Mouse (Mus musculus) heart, embryonic 10.5 days (tissue): ENCODE measurements at regions not wholly inside any gene's neighbourhood (a gene's known extent, or its start where the extent isn't known, plus 50 kb on each side); places are given as distances from the start of the nearest gene placed in this dataset.
"Not testable (repeated sequence)": the region's sequence is repeated elsewhere in the genome, so short reads cannot be mapped to it uniquely, and the experiment has no call there.

ENCODE experiments used
- DNase-seq: peaks from one replicate; pipeline ENCODE4 v3.0.0-alpha.2; 2017; ENCODE audit warnings: low spot score
- H3K27ac ChIP-seq: fragments of 300-500 bp; sonication (generic); 2 replicates; pipeline ENCODE4 v1.5.1; 2016; ENCODE audit warnings: mild to moderate bottlenecking
- H3K27me3 ChIP-seq: fragments of 300-500 bp; sonication (generic); 2 replicates; pipeline ENCODE4 v1.6.1; 2016; ENCODE audit warnings: mild to moderate bottlenecking; ENCODE audit not compliant: poor library complexity, insufficient read depth, severe bottlenecking
- H3K36me3 ChIP-seq: fragments of 300-500 bp; sonication (generic); 2 replicates; pipeline ENCODE4 v1.6.1; 2016; ENCODE audit warnings: mild to moderate bottlenecking, moderate library complexity
- H3K4me1 ChIP-seq: fragments of 300-500 bp; sonication (generic); 2 replicates; pipeline ENCODE4 v1.6.1; 2016; ENCODE audit warnings: mild to moderate bottlenecking
- H3K4me3 ChIP-seq: fragments of 300-500 bp; sonication (generic); 2 replicates; pipeline ENCODE4 v1.5.1; 2016; ENCODE audit warnings: mild to moderate bottlenecking, moderate library complexity
- H3K9me3 ChIP-seq: fragments of 300-500 bp; sonication (generic); 2 replicates; pipeline ENCODE4 v1.6.1; 2016; ENCODE audit warnings: mild to moderate bottlenecking, moderate library complexity
- WGBS: fragments of 180-500 bp; shearing (Covaris S2); methylation state at CpG from one replicate; pipeline ENCODE4 v1.1.7; 2016; 5-methylcytosine and 5-hydroxymethylcytosine counted together

GRCm38 (mm10) chr2:18558133-18558532 is 114.1 kb upstream of the Commd3 start:
- Histone ChIP-seq H3K4me3 (no peak overlapping the region), H3K9me3 (no peaks in the 10 kb centered on the region), H3K4me1 (no peaks in the 10 kb centered on the region), H3K27ac (no peak overlapping the region), H3K27me3 (no peaks in the 10 kb centered on the region), H3K36me3 (no peaks in the 10 kb centered on the region)
- 63% methylated on average over 4 of the region's 4 CpGs for WGBS
- no peak for DNase-seq

GRCm38 (mm10) chr2:18547964-18548643 is 124.1 kb upstream of the Commd3 start:
- Histone ChIP-seq H3K9me3 (no peaks in the 10 kb centered on the region), H3K4me1 (no peaks in the 10 kb centered on the region), H3K27ac (no peak overlapping the region), H3K4me3 (no peak overlapping the region), H3K27me3 (no peaks in the 10 kb centered on the region), H3K36me3 (no peaks in the 10 kb centered on the region)
- 67% methylated on average over 5 of the region's 5 CpGs for WGBS
- no peak for DNase-seq

- Histone ChIP-seq H3K27ac (no peak overlapping the region), H3K36me3 (no peaks in the 10 kb centered on the region), H3K9me3 (no peaks in the 10 kb centered on the region), H3K4me3 (no peak overlapping the region), H3K4me1 (no peaks in the 10 kb centered on the region), H3K27me3 (no peaks in the 10 kb centered on the region)
- WGBS: 87% methylated on average over 7 of the region's 7 CpGs
- no peak for DNase-seq
Observed at GRCm38 (mm10) chr2:18524387-18524786, 131.8 kb upstream of the Dnajc1 start.

- no peak overlapping the region for H3K4me3 ChIP-seq
- no peaks in the 10 kb centered on the region for H3K36me3 ChIP-seq
- 84% methylated on average over 3 of the region's 3 CpGs for WGBS
- no peaks in the 10 kb centered on the region for H3K27me3 ChIP-seq
- no peaks in the 10 kb centered on the region for H3K9me3 ChIP-seq
- no peak overlapping the region for H3K27ac ChIP-seq
- no peak for DNase-seq
- H3K4me1 ChIP-seq: no peaks in the 10 kb centered on the region
Observed at GRCm38 (mm10) chr2:18523911-18524310, 131.3 kb upstream of the Dnajc1 start.

DNA sequence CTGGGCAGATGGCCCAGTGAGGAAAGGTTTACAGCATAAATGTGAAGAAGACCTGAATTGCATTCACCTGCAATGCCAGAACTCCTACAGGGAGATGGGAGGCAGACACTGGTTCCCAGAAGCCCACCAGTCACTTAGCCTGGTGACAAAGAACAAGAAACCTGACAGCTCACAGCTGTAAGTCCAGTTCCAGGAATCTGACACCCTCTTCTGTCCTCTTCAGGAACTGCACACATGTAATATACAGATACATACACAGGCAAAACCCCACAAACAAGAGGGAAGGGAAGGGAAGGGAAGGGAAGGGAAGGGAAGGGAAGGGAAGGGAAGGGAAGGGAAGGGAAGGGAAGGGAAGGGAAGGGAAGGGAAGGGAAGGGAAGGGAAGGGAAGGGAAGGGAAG is 120.8 kb upstream of the Dnajc1 start:
- DNase-seq: no peak
- Histone ChIP-seq H3K27me3 (no peaks in the 10 kb centered on the region), H3K36me3 (no peaks in the 10 kb centered on the region)

GRCm38 (mm10) chr2:18509317-18509716 is 116.7 kb upstream of the Dnajc1 start:
- H3K4me3 ChIP-seq: no peak overlapping the region
- no peaks in the 10 kb centered on the region for H3K36me3 ChIP-seq
- no peak for DNase-seq
- H3K27me3 ChIP-seq: no peaks in the 10 kb centered on the region
- no peaks in the 10 kb centered on the region for H3K4me1 ChIP-seq
- WGBS: 63% methylated on average over 1 of the region's 1 CpGs
- H3K9me3 ChIP-seq: no peaks in the 10 kb centered on the region
- H3K27ac ChIP-seq: no peak overlapping the region

More for the DNA sequence above, 120.8 kb upstream of the Dnajc1 start:
- H3K27ac ChIP-seq: no peak overlapping the region
- H3K4me3 ChIP-seq: no peak overlapping the region
- H3K4me1 ChIP-seq: no peaks in the 10 kb centered on the region
- no peaks in the 10 kb centered on the region for H3K9me3 ChIP-seq

GRCm38 (mm10) chr2:18473361-18473771 is 80.7 kb upstream of the Dnajc1 start:
- Histone ChIP-seq H3K27ac (no peak overlapping the region), H3K4me1 (0 out of 2 replicates have a peak, but pooled peaks cover 2% of the 10 kb centered on the region), H3K9me3 (peaks cover 2% of the 10 kb centered on the region; the same call in 1 of the 2 replicates), H3K36me3 (no peaks in the 10 kb centered on the region), H3K27me3 (no peaks in the 10 kb centered on the region), H3K4me3 (no peak overlapping the region)
- 36% methylated on average over 3 of the region's 3 CpGs for WGBS
- DNase-seq: no peak

DNA sequence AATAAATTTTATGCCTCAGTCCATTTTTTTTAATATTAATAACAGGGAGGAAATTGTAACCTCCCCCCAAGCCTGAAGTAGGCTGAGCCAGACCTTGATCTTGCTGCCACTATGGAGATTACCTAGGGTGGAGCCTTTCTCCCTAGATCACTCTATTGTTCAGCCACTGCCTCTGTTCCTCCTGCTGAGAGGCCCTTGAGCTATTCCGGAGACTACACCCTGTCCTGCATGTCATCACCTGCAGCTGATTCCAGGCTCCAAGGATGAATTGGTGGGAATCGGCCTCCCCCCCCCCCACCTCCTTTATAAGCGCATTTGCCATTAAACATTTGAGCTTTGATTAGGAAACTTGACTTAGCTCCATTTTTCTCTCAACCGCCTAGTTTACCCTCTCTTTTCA is 68.3 kb upstream of the Dnajc1 start:
- no peak for DNase-seq
- no peaks in the 10 kb centered on the region for H3K36me3 ChIP-seq
- no peak overlapping the region for H3K27ac ChIP-seq
- H3K27me3 ChIP-seq: no peaks in the 10 kb centered on the region
- H3K4me3 ChIP-seq: no peak overlapping the region
- H3K9me3 ChIP-seq: peaks cover 4% of the 10 kb centered on the region
- H3K4me1 ChIP-seq: no peaks in the 10 kb centered on the region
- WGBS: 79% methylated on average over 4 of the region's 4 CpGs

DNA sequence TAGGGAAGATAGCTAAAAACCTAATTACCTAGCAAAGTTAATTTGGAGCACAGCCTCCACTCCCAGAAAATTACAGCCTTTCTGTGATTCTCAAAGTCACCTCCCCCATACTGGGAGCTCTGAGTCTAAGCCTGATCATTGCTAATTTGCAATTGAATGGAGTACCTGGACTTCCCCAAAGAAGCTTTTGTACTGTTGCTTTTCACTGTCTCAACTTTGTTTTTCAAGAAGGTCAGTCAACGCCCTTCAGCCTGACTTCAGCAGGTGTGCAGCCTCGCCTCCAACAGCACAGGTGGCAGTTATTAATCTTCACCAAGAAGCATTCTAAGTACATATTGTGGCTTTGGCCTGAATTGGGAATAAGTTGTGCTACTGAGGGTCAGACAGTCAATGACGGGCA is 67.7 kb upstream of the Dnajc1 start:
- not testable (repeated sequence) for H3K4me1 ChIP-seq, H3K27me3 ChIP-seq, H3K4me3 ChIP-seq, DNase-seq, H3K36me3 ChIP-seq, H3K9me3 ChIP-seq, H3K27ac ChIP-seq
- WGBS: 87% methylated on average over 3 of the region's 3 CpGs

DNA sequence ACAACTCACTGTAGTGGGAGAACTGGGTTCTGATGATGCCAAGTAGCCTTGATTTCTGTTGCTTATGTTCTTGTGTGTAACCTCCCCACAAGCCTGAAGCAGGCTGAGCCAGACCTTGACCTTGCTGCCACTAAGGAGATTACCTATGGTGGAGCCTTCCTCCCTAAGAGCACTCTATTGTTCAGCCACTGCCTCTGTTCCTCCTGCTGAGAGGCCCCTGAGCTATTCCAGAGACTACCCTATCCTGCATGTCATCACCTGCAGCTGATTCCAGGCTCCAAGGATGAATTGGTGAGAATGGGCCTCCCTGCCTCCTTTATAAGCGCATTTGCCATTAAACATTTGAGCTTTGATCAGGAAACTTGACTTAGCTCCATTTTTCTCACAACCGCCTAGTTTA is 60.8 kb upstream of the Dnajc1 start:
- H3K27ac ChIP-seq: peak overlapping the region; percentile 69; the same call in 1 of the 2 replicates
- H3K36me3 ChIP-seq, H3K4me1 ChIP-seq, DNase-seq, H3K27me3 ChIP-seq, H3K9me3 ChIP-seq: not testable (repeated sequence)
- 8% methylated on average over 2 of the region's 2 CpGs for WGBS
- peak overlapping the region; percentile 50 for H3K4me3 ChIP-seq

DNA sequence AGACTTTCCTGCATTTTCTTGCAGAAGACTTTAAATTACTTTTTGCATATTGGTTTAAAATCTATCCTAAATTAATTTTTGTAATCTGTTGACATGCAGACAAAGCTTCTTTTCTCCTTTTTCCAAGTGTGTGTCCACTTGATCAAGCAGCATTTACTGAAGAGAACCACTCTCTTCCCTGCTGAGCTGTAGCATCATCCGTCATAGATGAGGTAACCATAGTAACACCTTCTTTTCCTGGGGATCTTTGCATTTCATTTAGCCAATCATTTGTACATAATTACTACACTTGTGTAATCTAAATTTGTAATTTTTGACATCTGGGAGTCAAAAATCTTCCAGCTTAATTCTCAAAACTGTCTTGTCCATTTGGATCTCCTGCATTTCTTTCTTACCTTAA is 53.2 kb upstream of the Dnajc1 start:
- H3K27me3 ChIP-seq: no peaks in the 10 kb centered on the region
- no peak for DNase-seq
- no peaks in the 10 kb centered on the region for H3K36me3 ChIP-seq
- no peaks in the 10 kb centered on the region for H3K9me3 ChIP-seq
- no peak overlapping the region for H3K27ac ChIP-seq
- WGBS: 73% methylated on average over 1 of the region's 1 CpGs
- H3K4me3 ChIP-seq: no peak overlapping the region
- no peaks in the 10 kb centered on the region; the same call in 1 of the 2 replicates for H3K4me1 ChIP-seq
